Mouse (Mus musculus): ENCODE measurements around the gene Gm20390. TPM values are rescaled to one million over a fixed set of nuclear protein-coding genes. Genes with fewer than 3 reads are reported as not detected.

Gm20390 gene
- not detected for polyA plus RNA-seq (2014; fragmentation: Illumina TruSeq; extraction: RNeasy Lipid Tissue Mini Kit (QIAGEN cat#74804))

DNA sequence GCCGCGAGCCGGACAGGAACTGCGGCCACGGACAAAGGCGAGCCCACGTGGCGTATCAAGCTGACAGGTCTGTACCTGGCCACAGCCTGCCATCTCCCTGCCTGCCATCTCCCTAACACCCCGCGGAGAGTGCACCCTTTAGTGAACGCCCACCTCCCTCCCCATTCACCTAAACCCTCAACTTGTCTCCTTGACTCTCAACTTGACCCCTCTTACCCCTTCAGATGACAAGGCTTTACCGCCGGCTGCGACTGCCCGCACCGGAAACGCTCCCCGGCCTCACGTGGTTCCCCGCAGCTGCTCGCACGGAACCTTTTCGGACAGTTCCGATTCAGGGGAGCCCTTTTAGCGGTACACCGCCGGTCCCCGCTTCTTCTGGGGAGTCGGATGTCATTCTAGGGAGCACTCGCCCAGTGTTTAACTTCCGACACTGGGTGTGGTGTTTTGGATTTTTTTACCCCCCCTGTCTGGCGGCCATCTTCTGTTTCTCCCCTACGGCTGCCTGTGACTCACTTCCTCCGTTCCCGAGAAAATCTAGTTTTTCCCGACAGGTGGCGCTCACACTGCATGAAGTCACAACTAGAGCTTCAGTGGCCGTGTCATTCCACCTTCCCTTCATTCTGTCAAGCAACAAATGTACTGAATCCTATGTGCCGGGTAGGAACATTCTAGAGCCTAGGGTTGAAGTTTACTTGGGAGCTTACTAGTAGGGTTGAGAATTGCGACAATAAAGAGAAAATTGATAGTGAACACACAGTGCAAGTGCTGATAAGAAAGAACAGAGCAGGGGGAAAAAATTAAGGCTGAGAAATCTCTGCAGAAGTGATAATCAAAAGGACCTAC lies at the start of gene Gm20390, which contains the start of gene Nme1:
Gene Gm20390, minus strand, starts transcription at position 289 of the 843 bp plus-strand sequence.
Gene Nme1, minus strand, starts transcription at position 517 of the 843 bp plus-strand sequence.

DNA sequence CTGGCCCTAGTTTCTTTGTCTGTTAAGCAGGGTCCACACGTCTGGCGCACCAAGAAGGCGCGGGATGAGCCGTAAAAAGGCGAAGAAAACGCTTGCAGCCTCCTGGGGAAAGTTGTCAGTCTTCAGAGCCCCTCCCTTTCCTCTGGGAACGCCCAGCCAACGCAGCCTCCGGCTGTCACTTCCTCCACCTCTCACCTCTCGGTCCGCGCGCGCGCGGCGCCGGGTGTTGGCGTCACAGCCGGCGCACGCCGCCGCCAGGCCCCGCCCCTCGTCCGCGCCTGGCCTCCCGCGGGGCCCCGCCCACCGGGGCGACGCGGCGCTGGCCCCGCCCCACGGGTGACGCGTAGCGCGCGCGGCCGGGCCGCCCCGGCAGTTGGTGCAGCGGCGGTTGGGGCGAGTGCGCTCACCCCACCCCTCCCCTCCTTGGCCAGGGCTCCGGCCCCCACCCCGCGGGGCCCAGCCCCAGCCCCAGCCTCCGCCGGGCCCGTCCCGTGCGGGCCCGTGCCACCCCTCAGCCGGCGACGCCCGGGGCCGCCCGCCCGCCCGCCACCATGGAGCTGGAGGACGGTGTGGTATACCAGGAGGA lies 27.7 kb upstream of the Gm20390 start, which contains the start of gene Spag9:
Gene Spag9, plus strand, starts transcription at position 372 of the 586 bp plus-strand sequence.

DNA sequence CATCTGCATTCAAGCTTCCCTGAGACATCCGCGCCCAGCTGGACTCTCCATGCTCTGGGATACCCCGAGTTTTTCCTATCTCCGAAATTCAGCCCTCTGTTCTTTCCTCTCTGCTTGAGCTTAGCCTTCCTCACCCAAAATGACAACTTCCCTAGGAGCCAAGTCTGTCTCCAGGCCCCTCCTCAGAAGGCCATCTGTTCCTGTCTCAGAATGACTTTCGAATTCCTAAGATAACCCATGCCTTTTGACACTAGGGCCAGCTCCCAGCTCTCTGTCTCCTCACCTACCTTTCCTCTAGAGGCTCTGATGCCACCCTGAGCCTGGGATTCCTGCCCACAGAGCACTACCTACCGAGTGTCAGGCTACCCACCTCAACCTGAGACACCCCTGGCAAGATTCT lies 11.9 kb downstream of the Gm20390 start, which contains the start of gene Nme2:
Gene Nme2, minus strand, starts transcription at position 101 of the 400 bp plus-strand sequence.

Other genes starting within 250 kb of the Gm20390 start
- 73.7 TPM for gene Utp18, start 82.5 kb downstream of the Gm20390 start, polyA plus RNA-seq (2014; fragmentation: Illumina TruSeq; extraction: RNeasy Lipid Tissue Mini Kit (QIAGEN cat#74804))
- 152 TPM for gene Mbtd1, start 82.4 kb downstream of the Gm20390 start, polyA plus RNA-seq (2014; fragmentation: Illumina TruSeq; extraction: RNeasy Lipid Tissue Mini Kit (QIAGEN cat#74804))
- 129 TPM for gene Nme2, start 12.0 kb downstream of the Gm20390 start, polyA plus RNA-seq (2014; fragmentation: Illumina TruSeq; extraction: RNeasy Lipid Tissue Mini Kit (QIAGEN cat#74804))
- 10.7 TPM for gene Nme1, start 228 bp upstream of the Gm20390 start, polyA plus RNA-seq (2014; fragmentation: Illumina TruSeq; extraction: RNeasy Lipid Tissue Mini Kit (QIAGEN cat#74804))
- 145 TPM for gene Spag9, start 27.8 kb upstream of the Gm20390 start, polyA plus RNA-seq (2014; fragmentation: Illumina TruSeq; extraction: RNeasy Lipid Tissue Mini Kit (QIAGEN cat#74804))
- gene Tob1, start 243.2 kb upstream of the Gm20390 start, polyA plus RNA-seq (2014; fragmentation: Illumina TruSeq; extraction: RNeasy Lipid Tissue Mini Kit (QIAGEN cat#74804)) = 203 TPM